Mouse (Mus musculus) lung, adult 10 weeks (tissue): ENCODE results near the gene Itgb5. TPM values are rescaled to one million over a fixed set of nuclear protein-coding genes. Genes with fewer than 3 reads are reported as not detected.

Source experiments
- polyA plus RNA-seq: library from polyadenylated mRNA; stranded (reverse); fragments of 350-450 nt; fragmentation: Illumina TruSeq; extraction: RNeasy Lipid Tissue Mini Kit (QIAGEN cat#74804); gene quantifications from one replicate; pipeline ENCODE4 v1.2.3, GENCODE M21; 2014; ENCODE audit warnings: low read depth, low replicate concordance; ENCODE audit not compliant: insufficient read depth

Gene Itgb5
- polyA plus RNA-seq: 75.1 TPM

DNA sequence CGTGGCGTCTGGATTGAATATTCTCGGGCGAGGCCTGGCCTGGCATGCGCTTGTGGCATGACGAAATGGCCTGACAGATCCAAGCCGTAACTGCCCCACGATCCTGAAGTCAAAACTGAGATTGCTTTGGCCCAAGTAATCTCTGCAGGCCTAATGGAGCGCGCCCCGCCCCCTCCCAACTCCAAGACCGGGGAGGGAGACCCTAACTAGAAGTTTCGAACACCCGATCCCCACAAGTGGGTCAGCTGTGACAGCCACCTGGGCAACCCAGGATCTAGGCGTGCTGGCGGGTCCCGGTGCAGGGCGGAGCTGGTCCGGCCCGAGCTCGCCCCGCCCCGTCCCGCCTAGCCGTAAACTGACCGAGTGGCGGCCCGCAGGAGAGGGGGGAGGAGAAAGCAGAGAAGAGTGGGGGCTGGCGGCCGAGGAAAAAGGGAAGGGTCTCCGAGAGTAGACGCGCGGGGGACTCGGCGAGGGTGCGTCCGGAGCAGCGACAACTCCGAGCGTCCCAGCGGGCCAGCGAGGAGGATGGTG is at the start of gene Itgb5:
TSS of gene Itgb5 (plus strand) at position 365 of the 531 bp plus-strand sequence.

DNA sequence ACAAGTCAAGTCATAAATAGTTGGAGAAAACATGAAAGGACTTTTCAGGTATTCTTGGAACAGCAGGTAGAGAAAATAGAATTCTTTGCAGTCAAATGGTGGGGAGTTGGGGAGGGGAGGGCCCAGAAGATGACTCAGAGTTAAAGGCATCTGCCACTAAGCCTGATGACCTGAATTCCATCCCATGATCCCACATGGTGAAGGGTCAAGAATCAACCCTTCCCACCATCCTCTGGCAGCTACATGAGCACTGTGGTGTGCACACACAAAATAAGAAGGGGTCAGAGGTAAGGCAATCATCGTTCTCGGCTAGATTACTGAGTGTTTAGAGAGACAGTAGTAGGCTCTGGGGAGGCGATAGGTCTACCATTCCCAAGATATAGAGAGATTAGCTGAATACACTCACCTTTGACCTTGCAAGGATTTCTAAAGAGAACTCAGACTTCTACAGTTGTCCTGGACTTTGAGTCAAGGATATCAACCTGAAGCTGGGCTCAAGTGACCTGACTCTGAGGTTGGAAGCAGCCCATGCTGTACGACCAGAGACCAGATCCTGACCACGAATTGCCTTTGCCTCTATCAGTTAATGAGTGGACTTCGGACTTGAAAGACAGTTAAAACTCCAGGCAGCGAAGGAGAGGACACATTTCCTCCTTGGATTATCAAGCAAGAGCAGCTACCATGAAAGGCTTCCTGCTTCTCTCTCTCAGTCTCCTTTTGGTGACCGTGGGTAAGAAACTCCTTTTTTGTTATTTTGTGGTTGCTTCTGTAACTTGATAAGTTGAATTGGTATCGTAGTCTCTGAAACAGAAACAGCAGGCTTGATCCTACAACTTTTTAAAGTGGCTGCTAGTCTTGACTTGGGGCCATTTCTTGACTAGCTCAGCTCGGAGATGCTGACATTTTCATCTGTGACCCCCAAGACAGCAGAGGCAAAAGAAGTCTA is 35.3 kb upstream of the Itgb5 start, which contains the start of gene Muc13:
TSS of gene Muc13 (plus strand) at position 192 of the 946 bp plus-strand sequence.

DNA sequence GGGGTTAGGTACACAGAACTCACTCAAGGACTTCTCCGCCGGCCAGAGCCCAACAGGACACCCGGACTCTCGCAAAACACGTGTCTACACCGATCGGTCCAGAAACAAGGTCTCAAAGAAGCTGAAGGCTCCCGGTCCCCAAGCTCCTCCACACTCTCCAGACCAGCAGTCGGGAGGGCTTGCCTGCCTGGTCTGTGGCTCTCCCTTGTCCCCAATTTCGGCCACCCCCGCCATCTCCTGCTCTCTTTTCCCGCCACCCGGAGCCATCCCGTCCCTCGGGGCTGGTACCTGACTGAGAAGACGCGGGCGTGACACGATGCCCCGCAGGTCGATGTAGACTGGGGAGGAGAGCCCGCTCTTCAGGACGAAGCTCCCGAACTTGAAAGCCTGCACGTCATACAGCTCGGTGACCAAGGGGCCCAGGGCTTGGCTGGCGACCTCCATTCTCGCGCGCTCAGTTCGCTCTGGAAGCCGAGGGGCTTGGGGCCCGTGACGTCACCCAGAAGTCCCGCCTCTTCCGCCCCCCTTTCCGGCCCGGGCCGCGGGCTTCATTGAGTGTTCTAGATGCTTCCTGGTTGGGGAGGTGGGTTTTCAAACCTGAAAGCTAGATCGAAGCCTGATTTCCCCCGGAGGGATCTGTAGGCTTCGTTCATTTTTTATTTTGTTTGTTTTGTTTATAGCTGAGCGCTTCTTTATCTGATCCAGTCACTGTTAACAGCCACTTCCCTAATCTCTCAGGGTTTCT is 137.2 kb downstream of the Itgb5 start, which contains the start of gene Umps:
TSS of gene Umps (minus strand) at position 501 of the 745 bp plus-strand sequence.

Other genes starting within 250 kb of the Itgb5 start
- 36.9 TPM for gene Heg1, start 145.3 kb upstream of the Itgb5 start, polyA plus RNA-seq
- 0.08 TPM for gene Muc13, start 35.6 kb upstream of the Itgb5 start, polyA plus RNA-seq
- gene Umps, start 137.4 kb downstream of the Itgb5 start, polyA plus RNA-seq: 6.3 TPM